10 mouse cellular contexts compared by ENCODE assay signal in the genomic region with DNA sequence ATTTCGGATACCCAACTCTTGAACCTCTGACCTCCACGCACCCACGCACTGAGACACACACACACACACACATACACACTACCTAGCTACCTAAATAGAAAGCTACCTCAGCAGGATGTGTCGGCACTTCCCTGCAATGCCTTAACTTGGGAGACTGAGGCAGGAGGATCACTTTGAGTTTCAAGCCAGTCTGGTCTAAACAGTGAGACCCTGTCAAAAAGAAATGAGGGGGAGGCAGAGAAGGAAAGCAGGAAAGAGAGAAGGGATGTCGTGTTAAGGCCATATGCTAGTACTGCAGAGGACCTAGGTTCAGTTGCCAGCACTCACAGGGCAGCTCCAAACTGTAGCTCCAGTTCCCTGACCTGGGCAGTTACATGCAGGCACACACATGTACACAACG. TPM values are rescaled to one million over a fixed set of nuclear protein-coding genes. Genes with fewer than 3 reads are reported as not detected.
DNase-seq lines count a peak whose midpoint lies in the region; ATAC-seq lines count a peak whose summit lies in the region.
"Had no signal": no experiment of that assay in that cellular context is flagged by ENCODE, and none has a peak within 500 bp of the region (broad histone marks: within the 10 kb centered on the region; RNA-seq: fewer than 3 reads in every experiment).

No protein-coding gene starts in this region.

- no peak overlapping the region for H3K4me3 ChIP-seq in heart, embryonic 13.5 days
- peak overlapping the region; percentile 82 for H3K4me3 ChIP-seq in megakaryocyte, embryonic 14.5 days (replicated peaks)
- H3K4me3 ChIP-seq in embryonic facial prominence, embryonic 10.5 days = no peak overlapping the region
- no peak overlapping the region for H3K4me3 ChIP-seq in liver, embryonic 15.5 days (replicated peaks)
- H3K4me3 ChIP-seq: embryonic facial prominence, embryonic 12.5 days had no signal

- H3K4me2 ChIP-seq in heart, embryonic 13.5 days = peak overlapping the region; percentile 83
- H3K4me2 ChIP-seq in liver, embryonic 15.5 days = 0 out of 2 replicates have a peak overlapping the region, but pooled peaks have one; percentile 8

- WGBS in heart, embryonic 13.5 days = 67% methylated on average over 6 of the region's 6 CpGs
- WGBS in embryonic facial prominence, embryonic 10.5 days = 74% methylated on average over 6 of the region's 6 CpGs
- 64% methylated on average over 6 of the region's 6 CpGs for WGBS in liver, embryonic 15.5 days (ENCODE audit: insufficient replicate concordance)

- DNase-seq in heart, postnatal 10 days = no peak
- DNase-seq in embryonic facial prominence, embryonic 10.5 days (ENCODE audit: low spot score) = no peak
- no peak for DNase-seq in frontal cortex, postnatal 36 days (ENCODE audit: low spot score in 2 of 2)
- DNase-seq in right cerebral cortex, postnatal 14 days = no peak

- no peaks in the 10 kb centered on the region for H3K9me3 ChIP-seq in heart, embryonic 13.5 days
- H3K9me3 ChIP-seq in megakaryocyte, embryonic 14.5 days = no peaks in the 10 kb centered on the region
- no peaks in the 10 kb centered on the region for H3K9me3 ChIP-seq in embryonic facial prominence, embryonic 10.5 days
- no peaks in the 10 kb centered on the region for H3K9me3 ChIP-seq in liver, embryonic 15.5 days (replicated peaks)
- H3K9me3 ChIP-seq: embryonic facial prominence, embryonic 12.5 days; kidney, embryonic 15.5 days had no signal

- no peaks in the 10 kb centered on the region for H3K27me3 ChIP-seq in heart, embryonic 13.5 days (replicated peaks)
- H3K27me3 ChIP-seq in megakaryocyte, embryonic 14.5 days (replicated peaks) = no peaks in the 10 kb centered on the region
- no peaks in the 10 kb centered on the region for H3K27me3 ChIP-seq in embryonic facial prominence, embryonic 10.5 days (replicated peaks; ENCODE audit: low read depth, poor library complexity, severe bottlenecking)
- no peaks in the 10 kb centered on the region for H3K27me3 ChIP-seq in liver, embryonic 15.5 days
- H3K27me3 ChIP-seq: embryonic facial prominence, embryonic 12.5 days; kidney, embryonic 15.5 days had no signal

- H3K9ac ChIP-seq in heart, embryonic 13.5 days = no peak overlapping the region
- H3K9ac ChIP-seq in liver, embryonic 15.5 days = no peak overlapping the region
- H3K9ac ChIP-seq: embryonic facial prominence, embryonic 12.5 days; kidney, embryonic 15.5 days had no signal

- no peaks in the 10 kb centered on the region for H3K36me3 ChIP-seq in heart, embryonic 13.5 days
- peaks cover 2% of the 10 kb centered on the region for H3K36me3 ChIP-seq in megakaryocyte, embryonic 14.5 days (replicated peaks; ENCODE audit: low read length)
- peaks cover 3% of the 10 kb centered on the region; the same call in 1 of the 2 replicates for H3K36me3 ChIP-seq in embryonic facial prominence, embryonic 10.5 days (replicated peaks)
- no peaks in the 10 kb centered on the region for H3K36me3 ChIP-seq in liver, embryonic 15.5 days (replicated peaks)
- H3K36me3 ChIP-seq: embryonic facial prominence, embryonic 12.5 days; kidney, embryonic 15.5 days had no signal

- H3K27ac ChIP-seq in heart, embryonic 13.5 days (replicated peaks) = no peak overlapping the region
- peak overlapping the region; percentile 58 for H3K27ac ChIP-seq in embryonic facial prominence, embryonic 10.5 days (replicated peaks)
- no peak overlapping the region for H3K27ac ChIP-seq in liver, embryonic 15.5 days (replicated peaks)
- H3K27ac ChIP-seq: embryonic facial prominence, embryonic 12.5 days; kidney, embryonic 15.5 days had no signal

- peaks cover 45% of the 10 kb centered on the region for H3K4me1 ChIP-seq in heart, embryonic 13.5 days
- peaks cover 39% of the 10 kb centered on the region for H3K4me1 ChIP-seq in megakaryocyte, embryonic 14.5 days
- peaks cover 38% of the 10 kb centered on the region for H3K4me1 ChIP-seq in embryonic facial prominence, embryonic 10.5 days
- H3K4me1 ChIP-seq in liver, embryonic 15.5 days (replicated peaks) = peaks cover 43% of the 10 kb centered on the region

- intact Hi-C loops in heart, postnatal 10 days (cut with DNase I) = loop anchor here (2.0 kb wide), 1 partner anchor 20 kb away; no protein-coding TSS in a partner anchor

- no peak for ATAC-seq in heart, embryonic 13.5 days (ENCODE audit: extremely low read depth, insufficient number of reproducible peaks, low FRiP score, low TSS enrichment)
- no peak for ATAC-seq in megakaryocyte, adult 5-6 weeks (ENCODE audit: poor library complexity, severe bottlenecking)
- no peak for ATAC-seq in liver, embryonic 15.5 days (ENCODE audit: insufficient read depth)

RNA-seq across cellular contexts. Expression of gene Jpt1, which starts 0.8 kb away (rescaled TPM):
- polyA plus RNA-seq in heart, embryonic 13.5 days (2015; fragmentation: Nextera tagmentation; extraction: Ambion mirVana) = 432 and 502 TPM in 2 replicates
- total RNA-seq in heart, postnatal 10 days (2021) = 100 to 1,000 TPM; 338 to 393 TPM
- polyA plus RNA-seq in megakaryocyte, embryonic 14.5 days (2012; ENCODE audit: insufficient read depth, low replicate concordance) = 334 and 807 TPM in 2 replicates
- total RNA-seq in megakaryocyte, adult 5-6 weeks (2015) = 211 and 220 TPM in 2 replicates
- 181 and 183 TPM in 2 replicates for total RNA-seq in megakaryocyte, adult 5-6 weeks (2017)
- polyA plus RNA-seq in embryonic facial prominence, embryonic 10.5 days (2016; fragmentation: Nextera tagmentation; extraction: Ambion mirVana) = 592 and 614 TPM in 2 replicates
- 233 and 234 TPM in 2 replicates for polyA plus RNA-seq in liver, embryonic 15.5 days (2015; fragmentation: Nextera tagmentation; extraction: Ambion mirVana)

RNA-seq across cellular contexts. Expression of gene Sumo2, which starts 21.1 kb away (rescaled TPM):
- polyA plus RNA-seq in heart, embryonic 13.5 days (2015; fragmentation: Nextera tagmentation; extraction: Ambion mirVana) = 606 and 657 TPM in 2 replicates
- 100 to 1,000 TPM; 217 to 251 TPM for total RNA-seq in heart, postnatal 10 days (2021)
- 187 and 368 TPM in 2 replicates for polyA plus RNA-seq in megakaryocyte, embryonic 14.5 days (2012; ENCODE audit: insufficient read depth, low replicate concordance)
- 507 and 587 TPM in 2 replicates for total RNA-seq in megakaryocyte, adult 5-6 weeks (2015)
- total RNA-seq in megakaryocyte, adult 5-6 weeks (2017) = 367 and 413 TPM in 2 replicates
- 1,425 and 1,473 TPM in 2 replicates for polyA plus RNA-seq in embryonic facial prominence, embryonic 10.5 days (2016; fragmentation: Nextera tagmentation; extraction: Ambion mirVana)
- 301 and 355 TPM in 2 replicates for polyA plus RNA-seq in liver, embryonic 15.5 days (2015; fragmentation: Nextera tagmentation; extraction: Ambion mirVana)

RNA-seq across cellular contexts. Expression of gene Nt5c, which starts 23.4 kb away (rescaled TPM):
- polyA plus RNA-seq in heart, embryonic 13.5 days (2015; fragmentation: Nextera tagmentation; extraction: Ambion mirVana) = 57.0 and 59.4 TPM in 2 replicates
- total RNA-seq in heart, postnatal 10 days (2021) = 10 to 100 TPM; 24.6 to 26.7 TPM
- 84.5 and 173 TPM in 2 replicates for polyA plus RNA-seq in megakaryocyte, embryonic 14.5 days (2012; ENCODE audit: insufficient read depth, low replicate concordance)
- total RNA-seq in megakaryocyte, adult 5-6 weeks (2015) = 80.9 and 84.8 TPM in 2 replicates
- total RNA-seq in megakaryocyte, adult 5-6 weeks (2017) = 104 and 113 TPM in 2 replicates
- 90.9 and 92.2 TPM in 2 replicates for polyA plus RNA-seq in embryonic facial prominence, embryonic 10.5 days (2016; fragmentation: Nextera tagmentation; extraction: Ambion mirVana)
- 38.1 and 41.9 TPM in 2 replicates for polyA plus RNA-seq in liver, embryonic 15.5 days (2015; fragmentation: Nextera tagmentation; extraction: Ambion mirVana)

RNA-seq across cellular contexts. Expression of gene Armc7, which starts 39.6 kb away (rescaled TPM):
- polyA plus RNA-seq in heart, embryonic 13.5 days (2015; fragmentation: Nextera tagmentation; extraction: Ambion mirVana) = 6.6 and 6.9 TPM in 2 replicates
- 1 to 10 TPM; 2.3 to 2.6 TPM for total RNA-seq in heart, postnatal 10 days (2021)
- 20.7 and 36.2 TPM in 2 replicates for polyA plus RNA-seq in megakaryocyte, embryonic 14.5 days (2012; ENCODE audit: insufficient read depth, low replicate concordance)
- total RNA-seq in megakaryocyte, adult 5-6 weeks (2015) = 17.2 and 18.5 TPM in 2 replicates
- total RNA-seq in megakaryocyte, adult 5-6 weeks (2017) = 19.8 and 38.6 TPM in 2 replicates
- polyA plus RNA-seq in embryonic facial prominence, embryonic 10.5 days (2016; fragmentation: Nextera tagmentation; extraction: Ambion mirVana) = 9.0 and 9.9 TPM in 2 replicates
- 3.3 and 3.5 TPM in 2 replicates for polyA plus RNA-seq in liver, embryonic 15.5 days (2015; fragmentation: Nextera tagmentation; extraction: Ambion mirVana)

RNA-seq across cellular contexts. Expression of gene Nup85, which starts 49.2 kb away (rescaled TPM):
- 111 and 113 TPM in 2 replicates for polyA plus RNA-seq in heart, embryonic 13.5 days (2015; fragmentation: Nextera tagmentation; extraction: Ambion mirVana)
- 10 to 100 TPM; 27.0 to 28.1 TPM for total RNA-seq in heart, postnatal 10 days (2021)
- 6.6 and 12.0 TPM in 2 replicates for polyA plus RNA-seq in megakaryocyte, embryonic 14.5 days (2012; ENCODE audit: insufficient read depth, low replicate concordance)
- total RNA-seq in megakaryocyte, adult 5-6 weeks (2015) = 52.2 and 59.7 TPM in 2 replicates
- total RNA-seq in megakaryocyte, adult 5-6 weeks (2017) = 59.5 and 59.9 TPM in 2 replicates
- polyA plus RNA-seq in embryonic facial prominence, embryonic 10.5 days (2016; fragmentation: Nextera tagmentation; extraction: Ambion mirVana) = 252 and 253 TPM in 2 replicates
- polyA plus RNA-seq in liver, embryonic 15.5 days (2015; fragmentation: Nextera tagmentation; extraction: Ambion mirVana) = 111 and 114 TPM in 2 replicates
